18 mouse cellular contexts compared by ENCODE assay signal in the genomic region with DNA sequence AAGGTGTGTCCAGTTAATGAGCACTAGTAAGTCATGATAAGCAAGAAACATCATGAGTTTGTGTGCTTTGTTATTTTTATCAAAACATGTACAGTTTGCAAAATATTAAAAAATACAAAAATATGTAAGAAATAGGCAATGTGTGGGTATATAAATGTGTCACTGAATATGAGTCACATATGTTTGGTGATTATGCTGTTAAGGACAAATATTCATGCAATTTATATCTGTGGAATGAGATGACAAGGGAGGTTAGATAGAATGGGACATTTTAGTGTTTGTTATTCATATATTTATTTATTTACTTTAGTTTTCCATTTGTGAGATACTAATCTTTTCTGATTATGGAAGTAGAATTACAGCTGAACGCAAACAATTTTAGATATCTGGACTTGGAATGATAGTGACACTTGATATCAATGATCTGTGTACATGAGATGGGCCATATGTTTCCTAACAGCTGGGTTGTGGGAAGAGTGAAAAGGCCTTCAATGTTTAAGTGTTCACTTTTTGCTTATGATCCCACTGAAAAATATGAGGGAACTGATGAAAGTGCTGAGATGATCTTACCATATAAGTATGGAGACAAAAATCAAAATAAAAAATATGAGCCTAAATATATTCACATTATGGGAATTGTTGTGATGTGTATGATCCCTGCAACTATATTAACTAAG.
DNase-seq lines count a peak whose midpoint lies in the region; ATAC-seq and TF ChIP-seq lines count a peak whose summit lies in the region.
"Had no signal": no experiment of that assay in that cellular context is flagged by ENCODE, and none has a peak within 500 bp of the region (broad histone marks: within the 10 kb centered on the region; RNA-seq: fewer than 3 reads in every experiment).

No protein-coding gene starts in this region.

- no peaks in the 10 kb centered on the region for H3K9me3 ChIP-seq in lung, embryonic 15.5 days
- no peaks in the 10 kb centered on the region for H3K9me3 ChIP-seq in midbrain, embryonic 11.5 days (ENCODE audit: control insufficient read depth, low read length)
- no peaks in the 10 kb centered on the region for H3K9me3 ChIP-seq in midbrain, postnatal 0 days (ENCODE audit: low read length)
- no peaks in the 10 kb centered on the region for H3K9me3 ChIP-seq in liver, embryonic 11.5 days (ENCODE audit: control insufficient read depth, low read length)
- H3K9me3 ChIP-seq: embryonic facial prominence, embryonic 10.5 days; embryonic facial prominence, embryonic 12.5 days; forebrain, embryonic 13.5 days; forebrain, embryonic 15.5 days had no signal

- no peak overlapping the region for H3K27ac ChIP-seq in lung, embryonic 15.5 days
- no peak overlapping the region for H3K27ac ChIP-seq in midbrain, embryonic 11.5 days (ENCODE audit: low read depth, low read length)
- no peak overlapping the region for H3K27ac ChIP-seq in midbrain, postnatal 0 days (ENCODE audit: low read depth, low read length)
- H3K27ac ChIP-seq in liver, embryonic 11.5 days (ENCODE audit: low read depth, low read length) = no peak overlapping the region
- H3K27ac ChIP-seq: embryonic facial prominence, embryonic 10.5 days; embryonic facial prominence, embryonic 12.5 days; forebrain, embryonic 13.5 days; forebrain, embryonic 15.5 days had no signal

- peak; percentile 49; the same call in 1 of the 2 replicates for ATAC-seq in lung, embryonic 15.5 days (ENCODE audit: borderline replicate concordance, extremely low read depth, low FRiP score, low TSS enrichment)
- ATAC-seq in midbrain, embryonic 11.5 days (ENCODE audit: low FRiP score) = no peak
- no peak for ATAC-seq in midbrain, postnatal 0 days (ENCODE audit: low FRiP score)
- ATAC-seq in liver, embryonic 11.5 days (replicated peaks; ENCODE audit: low FRiP score) = no peak
- ATAC-seq: forebrain, embryonic 13.5 days; forebrain, embryonic 15.5 days; forebrain, postnatal 0 days had no signal

- no peak for DNase-seq in lung, postnatal 36 days
- peak; percentile 74 for DNase-seq in midbrain, embryonic 11.5 days (ENCODE audit: low spot score, missing footprints)
- no peak for DNase-seq in midbrain, postnatal 0 days (ENCODE audit: low spot score)
- DNase-seq in liver, embryonic 11.5 days (ENCODE audit: low spot score) = no peak
- DNase-seq: adrenal gland, adult 2 months; adrenal gland, postnatal 10 days; adrenal gland, postnatal 25 days; cerebellum, adult 11-12 months; cerebellum, adult 2 months; cerebellum, adult 9-10 months; cerebellum, postnatal 10 days; cerebellum, postnatal 25 days; forebrain, postnatal 0 days had no signal

- H3K27me3 ChIP-seq in lung, embryonic 15.5 days = no peaks in the 10 kb centered on the region
- H3K27me3 ChIP-seq in midbrain, embryonic 11.5 days (ENCODE audit: control insufficient read depth, insufficient read depth, low read length) = no peaks in the 10 kb centered on the region
- no peaks in the 10 kb centered on the region for H3K27me3 ChIP-seq in midbrain, postnatal 0 days (ENCODE audit: insufficient read depth, low read length)
- no peaks in the 10 kb centered on the region for H3K27me3 ChIP-seq in liver, embryonic 11.5 days (replicated peaks; ENCODE audit: control insufficient read depth, insufficient read depth, low read length)
- H3K27me3 ChIP-seq: embryonic facial prominence, embryonic 12.5 days; forebrain, embryonic 13.5 days; forebrain, embryonic 15.5 days had no signal

- H3K4me1 ChIP-seq in lung, embryonic 15.5 days = no peaks in the 10 kb centered on the region
- no peaks in the 10 kb centered on the region for H3K4me1 ChIP-seq in midbrain, embryonic 11.5 days (ENCODE audit: control insufficient read depth, insufficient read depth, low read length)
- H3K4me1 ChIP-seq in midbrain, postnatal 0 days (ENCODE audit: insufficient read depth, low read length) = no peaks in the 10 kb centered on the region
- no peaks in the 10 kb centered on the region for H3K4me1 ChIP-seq in liver, embryonic 11.5 days (replicated peaks; ENCODE audit: control insufficient read depth, insufficient read depth, low read length)
- H3K4me1 ChIP-seq: embryonic facial prominence, embryonic 10.5 days; embryonic facial prominence, embryonic 12.5 days; forebrain, embryonic 13.5 days; forebrain, embryonic 15.5 days had no signal

- H3K4me3 ChIP-seq in lung, embryonic 15.5 days = no peak overlapping the region
- no peak overlapping the region for H3K4me3 ChIP-seq in midbrain, embryonic 11.5 days (ENCODE audit: low read depth, low read length)
- no peak overlapping the region for H3K4me3 ChIP-seq in midbrain, postnatal 0 days (ENCODE audit: low read depth, low read length)
- H3K4me3 ChIP-seq in liver, embryonic 11.5 days (ENCODE audit: low read depth, low read length) = no peak overlapping the region
- H3K4me3 ChIP-seq: embryonic facial prominence, embryonic 10.5 days; embryonic facial prominence, embryonic 12.5 days; forebrain, embryonic 13.5 days; forebrain, embryonic 15.5 days had no signal

- H3K4me2 ChIP-seq in lung, embryonic 15.5 days = no peak overlapping the region
- no peak overlapping the region for H3K4me2 ChIP-seq in midbrain, embryonic 11.5 days
- H3K4me2 ChIP-seq in midbrain, postnatal 0 days (ENCODE audit: low read depth, low read length, poor library complexity, severe bottlenecking) = no peak overlapping the region
- H3K4me2 ChIP-seq in liver, embryonic 11.5 days = no peak overlapping the region
- H3K4me2 ChIP-seq: embryonic facial prominence, embryonic 12.5 days; forebrain, embryonic 13.5 days; forebrain, embryonic 15.5 days had no signal

- no peaks in the 10 kb centered on the region for H3K36me3 ChIP-seq in lung, embryonic 15.5 days
- no peaks in the 10 kb centered on the region for H3K36me3 ChIP-seq in midbrain, embryonic 11.5 days (ENCODE audit: control insufficient read depth, insufficient read depth, low read length)
- H3K36me3 ChIP-seq in midbrain, postnatal 0 days (ENCODE audit: insufficient read depth, low read length) = no peaks in the 10 kb centered on the region
- no peaks in the 10 kb centered on the region for H3K36me3 ChIP-seq in liver, embryonic 11.5 days (ENCODE audit: control insufficient read depth, insufficient read depth, low read length)
- H3K36me3 ChIP-seq: embryonic facial prominence, embryonic 10.5 days; embryonic facial prominence, embryonic 12.5 days; forebrain, embryonic 15.5 days had no signal

- no peak overlapping the region for H3K9ac ChIP-seq in lung, embryonic 15.5 days
- H3K9ac ChIP-seq in midbrain, embryonic 11.5 days (ENCODE audit: low read length) = no peak overlapping the region
- H3K9ac ChIP-seq in midbrain, postnatal 0 days (replicated peaks; ENCODE audit: low read length, poor library complexity, severe bottlenecking) = no peak overlapping the region
- no peak overlapping the region for H3K9ac ChIP-seq in liver, embryonic 11.5 days (ENCODE audit: low read depth, low read length)
- H3K9ac ChIP-seq: embryonic facial prominence, embryonic 12.5 days; forebrain, embryonic 13.5 days; forebrain, embryonic 15.5 days; forebrain, postnatal 0 days had no signal

- no peak for TF ChIP-seq CTCF in midbrain, postnatal 0 days (IDR thresholded peaks at IDR 0.05)

- WGBS in lung, embryonic 15.5 days = 46% methylated on average over 1 of the region's 1 CpGs
- WGBS in midbrain, embryonic 11.5 days = 90% methylated on average over 1 of the region's 1 CpGs
- WGBS in midbrain, postnatal 0 days = 93% methylated on average over 1 of the region's 1 CpGs
- WGBS in liver, embryonic 11.5 days = 80% methylated on average over 1 of the region's 1 CpGs
